Mouse (Mus musculus) lung, postnatal 0 days (tissue): ENCODE results near the gene Spryd3. TPM values are rescaled to one million over a fixed set of nuclear protein-coding genes. Genes with fewer than 3 reads are reported as not detected.
A peak's percentile ranks its signal among the peaks of the same experiment; 100 is the strongest.

ENCODE experiments used
- ATAC-seq: fragments of 200-750 bp; cut with Nextera tagmentation; 2 replicates; pipeline ENCODE4 v1.8.0; 2017; ENCODE audit warnings: moderate library complexity
- DNase-seq: peaks from one replicate; pipeline ENCODE4 v3.0.0-alpha.2; 2016; ENCODE audit warnings: low spot score
- H3K27ac ChIP-seq: fragments of 300-500 bp; sonication (generic); 2 replicates; pipeline ENCODE4 v1.5.1; 2014; ENCODE audit warnings: antibody characterized with exemption, mild to moderate bottlenecking, low read length, mixed read lengths
- H3K27me3 ChIP-seq: fragments of 300-500 bp; sonication (generic); replicated peaks from 2 replicates; pipeline ENCODE4 v1.6.1; 2014; ENCODE audit warnings: low read length, mixed read lengths; ENCODE audit not compliant: insufficient read depth
- H3K36me3 ChIP-seq: fragments of 300-500 bp; sonication (generic); 2 replicates; pipeline ENCODE4 v1.6.1; 2014; ENCODE audit warnings: low read length, mixed read lengths; ENCODE audit not compliant: insufficient read depth
- H3K4me1 ChIP-seq: fragments of 300-500 bp; sonication (generic); 2 replicates; pipeline ENCODE4 v1.6.1; 2014; ENCODE audit warnings: antibody characterized with exemption, low read depth, low read length, mixed read lengths; ENCODE audit not compliant: insufficient read depth
- H3K4me2 ChIP-seq: fragments of 300-500 bp; sonication (generic); replicated peaks from 2 replicates; pipeline ENCODE4 v1.6.1; 2014; ENCODE audit warnings: low read depth, mild to moderate bottlenecking, low read length, moderate library complexity, mixed read lengths
- H3K4me3 ChIP-seq: fragments of 300-500 bp; sonication (generic); 2 replicates; pipeline ENCODE4 v1.5.1; 2014; ENCODE audit warnings: low read depth, low read length
- H3K9ac ChIP-seq: fragments of 300-500 bp; sonication (generic); replicated peaks from 2 replicates; pipeline ENCODE4 v1.6.1; 2014; ENCODE audit warnings: low read depth, mild to moderate bottlenecking
- H3K9me3 ChIP-seq: fragments of 300-500 bp; sonication (generic); 2 replicates; pipeline ENCODE4 v1.6.1; 2016; ENCODE audit warnings: low read length, mixed read lengths
- CTCF ChIP-seq: IDR thresholded peaks from 2 replicates; pipeline ENCODE4 v1.5.1; 2016; ENCODE audit warnings: antibody characterized with exemption, mild to moderate bottlenecking
- EP300 ChIP-seq: IDR thresholded peaks from 2 replicates; pipeline ENCODE4 v1.6.1; 2016; ENCODE audit warnings: antibody characterized with exemption, mild to moderate bottlenecking, control low read depth
- WGBS: fragments of 180-500 bp; shearing (Covaris S2); extraction: QIAGEN DNeasy Blood & Tissue Kit; methylation state at CpG from one replicate; pipeline ENCODE4 v1.1.7; 2014; 5-methylcytosine and 5-hydroxymethylcytosine counted together
- polyA plus RNA-seq: library from polyadenylated mRNA; unstranded; fragments of >200 nt; fragmentation: Nextera tagmentation; extraction: Ambion mirVana; gene quantifications from 2 replicates; pipeline ENCODE4 v1.2.1, GENCODE M21; 2015

The Spryd3 gene
- polyA plus RNA-seq, result 20.4 and 22.2 TPM in 2 replicates

DNA sequence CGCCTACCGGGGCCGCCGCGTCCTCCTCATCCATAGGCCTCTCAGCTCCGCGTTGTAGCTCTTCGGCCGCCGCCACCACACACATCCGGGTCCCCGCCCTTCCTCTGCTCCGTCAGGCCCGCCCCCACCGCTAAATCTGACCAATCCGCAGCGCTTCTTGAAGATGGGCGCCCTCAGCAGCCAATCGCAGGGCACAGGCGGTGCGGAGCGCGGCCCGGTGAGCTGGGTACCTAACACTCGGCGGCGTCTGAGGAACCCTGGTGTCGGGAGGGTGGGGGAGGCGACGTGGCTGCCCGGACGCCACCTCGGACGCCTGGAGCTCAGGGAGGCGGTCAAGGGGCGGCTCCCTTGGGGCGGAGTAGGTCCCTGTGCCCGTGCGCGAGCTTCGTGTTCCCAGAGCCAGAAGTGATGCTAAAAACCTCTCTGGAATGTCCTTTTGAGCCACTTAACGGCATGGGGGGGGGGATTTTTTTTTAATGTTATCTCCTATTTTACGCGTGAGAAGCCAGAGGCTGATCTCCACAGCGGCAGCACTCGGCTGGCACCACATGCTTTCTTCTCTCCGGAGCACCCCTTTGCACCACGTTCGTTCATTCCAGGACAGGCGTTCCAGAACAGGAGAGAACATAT is at the start of gene Spryd3:
TSS of gene Spryd3 (minus strand) at position 106 of the 630 bp plus-strand sequence.
- DNase-seq, result peak; percentile 96
- Histone ChIP-seq H3K27me3 (no peaks in the 10 kb centered on the region), H3K36me3 (no peaks in the 10 kb centered on the region; the same call in 1 of the 2 replicates), H3K4me3 (peak within 1 kb of the TSS; percentile 71), H3K9ac (peak within 1 kb of the TSS; percentile 66), H3K9me3 (no peaks in the 10 kb centered on the region), H3K4me2 (peak within 1 kb of the TSS; percentile 76), H3K4me1 (peaks cover 5% of the 10 kb centered on the region; the same call in 1 of the 2 replicates), H3K27ac (peak within 1 kb of the TSS; percentile 62)
- peak; percentile 99 for ATAC-seq
- under 1% methylated on average over 44 of the region's 50 CpGs for WGBS
- TF ChIP-seq CTCF (no peak), EP300 (no peak)

DNA sequence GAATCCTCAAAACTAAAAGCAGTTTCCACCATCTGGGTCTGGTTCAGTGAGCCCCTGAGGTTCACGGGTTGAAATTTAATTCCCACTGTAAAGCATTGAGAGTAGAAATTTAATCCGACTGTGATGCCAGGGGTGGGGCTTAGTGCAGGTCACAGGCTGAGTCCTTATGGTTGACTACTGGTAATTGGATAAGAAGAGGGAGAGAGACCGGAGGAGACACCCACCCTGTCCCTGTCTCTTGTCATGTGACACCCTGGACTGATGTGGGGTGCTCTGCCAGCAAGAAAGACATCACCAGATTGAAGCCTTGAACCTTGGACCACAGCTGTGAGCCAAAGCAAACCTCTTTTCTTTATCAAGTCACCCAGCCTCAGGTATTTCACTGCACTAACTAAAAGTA is 47.0 kb upstream of the Spryd3 start:
- no peak overlapping the region for H3K9ac ChIP-seq
- 76% methylated on average over 3 of the region's 3 CpGs for WGBS
- H3K27me3 ChIP-seq, result no peaks in the 10 kb centered on the region
- no peaks in the 10 kb centered on the region for H3K4me1 ChIP-seq
- no peaks in the 10 kb centered on the region for H3K9me3 ChIP-seq
- H3K27ac ChIP-seq, result no peak overlapping the region
- H3K4me3 ChIP-seq, result no peak overlapping the region
- no peaks in the 10 kb centered on the region; the same call in 1 of the 2 replicates for H3K36me3 ChIP-seq
- ATAC-seq (no peak), DNase-seq (no peak)
- no peak overlapping the region for H3K4me2 ChIP-seq
- TF ChIP-seq CTCF (no peak), EP300 (no peak)

DNA sequence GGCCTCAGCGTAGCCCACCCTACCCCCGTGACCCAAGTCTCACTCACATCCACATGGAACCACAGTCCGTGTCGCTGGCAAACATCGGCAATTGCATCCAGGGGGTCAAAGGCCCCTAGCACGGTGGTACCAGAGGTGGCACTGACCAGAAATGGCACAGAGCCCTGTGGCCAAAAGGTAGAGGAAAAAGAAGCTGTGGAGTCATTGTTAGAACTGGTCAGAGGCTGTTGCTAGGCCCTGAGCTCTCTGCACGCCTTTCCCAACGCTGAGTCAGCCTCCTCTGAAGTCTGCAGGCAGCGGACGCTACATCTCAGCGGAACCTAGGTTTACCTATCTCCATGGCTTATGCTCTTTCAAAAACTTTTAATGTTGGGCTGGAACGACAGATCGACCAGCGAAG is 43.9 kb upstream of the Spryd3 start:
- Histone ChIP-seq H3K4me2 (no peak overlapping the region), H3K9ac (no peak overlapping the region), H3K4me1 (no peaks in the 10 kb centered on the region), H3K36me3 (no peaks in the 10 kb centered on the region; the same call in 1 of the 2 replicates), H3K4me3 (no peak overlapping the region), H3K27me3 (no peaks in the 10 kb centered on the region), H3K27ac (no peak overlapping the region), H3K9me3 (no peaks in the 10 kb centered on the region)
- ATAC-seq, result no peak
- no peak for TF ChIP-seq EP300
- TF ChIP-seq CTCF, result no peak
- 86% methylated on average over 14 of the region's 14 CpGs for WGBS
- no peak for DNase-seq

DNA sequence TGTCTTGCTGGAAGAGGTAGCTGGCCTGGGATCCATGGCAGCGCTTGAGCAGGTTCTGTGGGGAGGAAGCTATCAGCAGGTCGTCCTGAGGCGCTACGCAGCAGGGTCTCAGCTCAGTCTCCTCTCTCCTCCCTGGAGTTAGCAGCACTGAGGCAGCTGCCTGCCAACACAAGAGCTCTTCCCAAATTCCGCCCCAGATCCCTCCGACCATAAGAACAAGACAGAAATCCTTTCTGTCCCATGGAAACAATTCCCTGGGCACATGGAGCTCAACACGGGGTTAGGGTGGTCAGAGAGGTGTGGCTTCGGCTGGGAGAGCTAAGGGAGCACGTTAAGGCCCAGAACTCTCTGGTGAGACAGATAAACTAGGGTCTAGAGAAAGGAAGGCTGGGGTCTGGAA is 43.1 kb upstream of the Spryd3 start:
- H3K9ac ChIP-seq, result no peak overlapping the region
- H3K27ac ChIP-seq, result no peak overlapping the region
- no peak overlapping the region for H3K4me2 ChIP-seq
- H3K27me3 ChIP-seq, result no peaks in the 10 kb centered on the region
- no peaks in the 10 kb centered on the region for H3K36me3 ChIP-seq
- TF ChIP-seq CTCF (no peak), EP300 (no peak)
- DNase-seq (no peak), ATAC-seq (no peak)
- H3K9me3 ChIP-seq, result no peaks in the 10 kb centered on the region
- no peaks in the 10 kb centered on the region for H3K4me1 ChIP-seq
- WGBS, result 83% methylated on average over 9 of the region's 9 CpGs
- no peak overlapping the region for H3K4me3 ChIP-seq

DNA sequence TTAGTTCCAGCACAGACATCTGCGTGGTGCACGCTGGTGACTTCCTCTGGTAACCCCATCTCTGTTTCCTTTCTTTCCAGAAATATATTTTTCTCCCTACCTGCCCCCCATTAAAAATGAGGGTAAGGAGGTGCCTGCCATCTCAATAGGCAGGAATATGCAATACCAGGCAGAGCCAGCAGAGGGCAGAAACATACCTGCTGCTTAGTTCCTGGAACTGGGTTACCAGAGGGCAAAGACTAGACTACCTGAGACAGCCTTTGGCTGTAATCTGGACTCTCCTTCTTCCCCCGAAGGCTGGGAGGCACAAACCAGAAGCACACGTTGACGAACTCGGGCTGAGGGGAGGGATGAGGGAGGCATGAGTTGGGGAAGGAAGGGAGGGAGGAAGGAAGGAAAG is 42.2 kb upstream of the Spryd3 start:
- Histone ChIP-seq H3K4me1 (no peaks in the 10 kb centered on the region), H3K4me2 (no peak overlapping the region), H3K27me3 (no peaks in the 10 kb centered on the region), H3K27ac (no peak overlapping the region), H3K9ac (no peak overlapping the region), H3K36me3 (no peaks in the 10 kb centered on the region), H3K9me3 (no peaks in the 10 kb centered on the region), H3K4me3 (no peak overlapping the region)
- WGBS, result 18% methylated on average over 6 of the region's 6 CpGs
- TF ChIP-seq EP300 (no peak), CTCF (peak; percentile 96)
- DNase-seq, result peak; percentile 60
- ATAC-seq, result peak; percentile 47

DNA sequence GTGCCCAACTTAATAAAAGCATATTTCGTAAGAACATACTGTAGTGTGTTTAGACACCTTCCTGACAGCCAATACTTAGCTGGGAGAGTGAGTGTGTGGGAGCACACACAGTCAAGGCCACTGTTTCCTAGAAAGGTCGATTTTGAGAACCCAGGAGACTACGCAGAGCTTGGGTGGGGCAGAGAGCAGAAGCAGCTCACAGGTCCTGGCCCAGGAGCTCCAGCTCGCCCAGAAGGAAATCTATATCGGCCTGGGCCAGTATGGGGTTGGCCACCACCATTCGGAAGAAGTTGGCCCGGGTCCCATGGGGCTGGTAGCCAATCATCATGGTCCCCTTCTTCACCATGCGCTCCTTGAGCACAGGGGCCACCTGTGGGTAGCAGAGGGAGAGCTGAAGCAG is 41.4 kb upstream of the Spryd3 start:
- no peak overlapping the region for H3K4me2 ChIP-seq
- DNase-seq, result no peak
- no peak overlapping the region for H3K4me3 ChIP-seq
- 78% methylated on average over 8 of the region's 8 CpGs for WGBS
- ATAC-seq, result no peak
- no peak overlapping the region for H3K27ac ChIP-seq
- no peak for TF ChIP-seq CTCF
- no peak for TF ChIP-seq EP300
- no peaks in the 10 kb centered on the region for H3K9me3 ChIP-seq
- H3K4me1 ChIP-seq, result no peaks in the 10 kb centered on the region
- no peak overlapping the region for H3K9ac ChIP-seq
- no peaks in the 10 kb centered on the region for H3K36me3 ChIP-seq
- H3K27me3 ChIP-seq, result no peaks in the 10 kb centered on the region
